Mouse (Mus musculus): ENCODE measurements around the gene Gm6904.

GRCm38 (mm10) chr14:59205976-59206583 is 53.9 kb downstream of the Gm6904 start:
- TF ChIP-seq EP300 (IDR thresholded peaks at IDR 0.05; ENCODE audit: low read depth), result no peak
- TF ChIP-seq CTCF (IDR thresholded peaks at IDR 0.05; ENCODE audit: low read depth), result no peak

Measured in heart, postnatal 0 days (tissue).